Comparison of ENCODE assay signal across 31 mouse cellular contexts in genomic region chr1:135868570-135868969, GRCm38 (mm10). TPM values are rescaled to one million over a fixed set of nuclear protein-coding genes. Genes with fewer than 3 reads are reported as not detected.
"Had no signal": no experiment of that assay in that cellular context is flagged by ENCODE, and none has a peak within 500 bp of the region (broad histone marks: within the 10 kb centered on the region; RNA-seq: fewer than 3 reads in every experiment).

No protein-coding gene starts in this region.

- H3K4me1 ChIP-seq: embryonic facial prominence, embryonic 10.5 days; embryonic facial prominence, embryonic 12.5 days; embryonic facial prominence, embryonic 13.5 days; forebrain, embryonic 10.5 days; forebrain, embryonic 12.5 days; forebrain, embryonic 13.5 days; forebrain, embryonic 15.5 days had no signal

- H3K27ac ChIP-seq: embryonic facial prominence, embryonic 10.5 days; embryonic facial prominence, embryonic 12.5 days; embryonic facial prominence, embryonic 13.5 days; embryonic facial prominence, embryonic 15.5 days; forebrain, embryonic 10.5 days; forebrain, embryonic 12.5 days; forebrain, embryonic 13.5 days; forebrain, embryonic 15.5 days; gastrocnemius, adult 2 months; heart, adult 2 months had no signal

- DNase-seq: cerebellum, adult 2 months; cerebellum, adult 8-10 months; cerebellum, adult 9-10 months; cerebellum, adult 9-11 months; cerebellum, postnatal 10 days; cerebellum, postnatal 14 days; cerebellum, postnatal 25 days; cerebellum, postnatal 36 days; embryo, embryonic 11 days; forebrain, postnatal 0 days; gastrocnemius, adult 2 months; gastrocnemius, postnatal 10 days; gastrocnemius, postnatal 14 days; gastrocnemius, postnatal 25 days; gastrocnemius, postnatal 36 days; heart, adult 18-20 months; heart, adult 2 months had no signal

- H3K27me3 ChIP-seq: embryonic facial prominence, embryonic 12.5 days; embryonic facial prominence, embryonic 15.5 days; forebrain, embryonic 15.5 days had no signal

- H3K4me2 ChIP-seq: embryonic facial prominence, embryonic 12.5 days; embryonic facial prominence, embryonic 13.5 days; embryonic facial prominence, embryonic 15.5 days; forebrain, embryonic 12.5 days; forebrain, embryonic 13.5 days; forebrain, embryonic 15.5 days had no signal

- H3K9me3 ChIP-seq: embryonic facial prominence, embryonic 10.5 days; embryonic facial prominence, embryonic 12.5 days; embryonic facial prominence, embryonic 13.5 days; embryonic facial prominence, embryonic 15.5 days; forebrain, embryonic 10.5 days; forebrain, embryonic 12.5 days; forebrain, embryonic 13.5 days; forebrain, embryonic 15.5 days had no signal

- H3K36me3 ChIP-seq: embryonic facial prominence, embryonic 10.5 days; embryonic facial prominence, embryonic 12.5 days; embryonic facial prominence, embryonic 13.5 days; embryonic facial prominence, embryonic 15.5 days; forebrain, embryonic 10.5 days; forebrain, embryonic 12.5 days; forebrain, embryonic 15.5 days had no signal

- H3K4me3 ChIP-seq: embryonic facial prominence, embryonic 10.5 days; embryonic facial prominence, embryonic 12.5 days; embryonic facial prominence, embryonic 13.5 days; embryonic facial prominence, embryonic 15.5 days; erythroblast, embryonic 14.5 days; forebrain, embryonic 10.5 days; forebrain, embryonic 12.5 days; forebrain, embryonic 13.5 days; forebrain, embryonic 15.5 days; gastrocnemius, adult 2 months; heart, adult 2 months had no signal

RNA-seq across cellular contexts. Expression of gene Tnnt2, which starts 32.4 kb away (rescaled TPM):
- total RNA-seq: common myeloid progenitor, adult 5-6 weeks; granulocyte monocyte progenitor cell, adult 5-6 weeks had no signal
- polyA plus RNA-seq: erythroblast, embryonic 14.5 days; forebrain, embryonic 11.5 days had no signal

RNA-seq across cellular contexts. Expression of gene Lad1, which starts 50.2 kb away (rescaled TPM):
- total RNA-seq: common myeloid progenitor, adult 5-6 weeks; gastrocnemius, adult 2 months; gastrocnemius, adult 8-10 months; gastrocnemius, postnatal 25 days; gastrocnemius, postnatal 36 days; granulocyte monocyte progenitor cell, adult 5-6 weeks had no signal
- polyA plus RNA-seq: erythroblast, embryonic 14.5 days had no signal

RNA-seq across cellular contexts. Expression of gene Pkp1, which starts 50.4 kb away (rescaled TPM):
- total RNA-seq: common myeloid progenitor, adult 5-6 weeks; gastrocnemius, adult 2 months; gastrocnemius, postnatal 14 days; granulocyte monocyte progenitor cell, adult 5-6 weeks; heart, adult 18-20 months; heart, adult 2 months had no signal
- polyA plus RNA-seq: erythroblast, embryonic 14.5 days; forebrain, embryonic 13.5 days; forebrain, embryonic 14.5 days; forebrain, embryonic 15.5 days had no signal
